Mouse (Mus musculus) midbrain, embryonic 11.5 days (tissue): ENCODE data around the gene Bcdin3d. TPM values are rescaled to one million over a fixed set of nuclear protein-coding genes. Genes with fewer than 3 reads are reported as not detected.

Source experiments
- ATAC-seq: fragments of 200-750 bp; cut with Nextera tagmentation; 2 replicates; pipeline ENCODE4 v1.8.0; 2017; ENCODE audit warnings: moderate TSS enrichment, moderate library complexity; ENCODE audit not compliant: low FRiP score
- DNase-seq: peaks from one replicate; pipeline ENCODE4 v3.0.0; 2015; ENCODE audit warnings: low spot score; ENCODE audit errors: missing footprints
- H3K27ac ChIP-seq: fragments of 300-500 bp; sonication (generic); 2 replicates; pipeline ENCODE4 v1.5.1; 2014; ENCODE audit warnings: low read depth, low read length
- H3K27me3 ChIP-seq: fragments of 300-500 bp; sonication (generic); 2 replicates; pipeline ENCODE4 v1.6.1; 2014; ENCODE audit warnings: mild to moderate bottlenecking, low read length, moderate library complexity, mixed read lengths; ENCODE audit not compliant: control insufficient read depth, insufficient read depth
- H3K36me3 ChIP-seq: fragments of 300-500 bp; sonication (generic); 2 replicates; pipeline ENCODE4 v1.6.1; 2014; ENCODE audit warnings: mild to moderate bottlenecking, low read length, moderate library complexity, mixed read lengths; ENCODE audit not compliant: control insufficient read depth, insufficient read depth
- H3K4me1 ChIP-seq: fragments of 300-500 bp; sonication (generic); 2 replicates; pipeline ENCODE4 v1.6.1; 2014; ENCODE audit warnings: low read length; ENCODE audit not compliant: control insufficient read depth, insufficient read depth
- H3K4me2 ChIP-seq: fragments of 300-500 bp; sonication (generic); 2 replicates; pipeline ENCODE4 v1.6.1; 2014; ENCODE audit warnings: mild to moderate bottlenecking, moderate library complexity
- H3K4me3 ChIP-seq: fragments of 300-500 bp; sonication (generic); 2 replicates; pipeline ENCODE4 v1.5.1; 2014; ENCODE audit warnings: low read depth, low read length
- H3K9ac ChIP-seq: fragments of 300-500 bp; sonication (generic); 2 replicates; pipeline ENCODE4 v1.6.1; 2014; ENCODE audit warnings: low read length
- H3K9me3 ChIP-seq: fragments of 300-500 bp; sonication (generic); 2 replicates; pipeline ENCODE4 v1.6.1; 2016; ENCODE audit warnings: low read length; ENCODE audit not compliant: control insufficient read depth
- WGBS: fragments of 180-500 bp; shearing (Covaris S2); extraction: QIAGEN DNeasy Blood & Tissue Kit; methylation state at CpG from one replicate; pipeline ENCODE4 v1.1.7; 2014; 5-methylcytosine and 5-hydroxymethylcytosine counted together
- polyA plus RNA-seq: library from polyadenylated mRNA; unstranded; fragments of >200 nt; fragmentation: Nextera tagmentation; extraction: Ambion mirVana; gene quantifications from 2 replicates; pipeline ENCODE4 v1.2.1, GENCODE M21; 2014

Bcdin3d gene
- polyA plus RNA-seq, 1 experiment from 2014 or later = 19.7 TPM

GRCm38 (mm10) chr15:99421676-99422075, 52.9 kb downstream of the Bcdin3d start:
- Histone ChIP-seq H3K9me3 (no peaks in the 10 kb centered on the region), H3K9ac (no peak overlapping the region), H3K27ac (peak overlapping the region; percentile 12; the same call in 1 of the 2 replicates), H3K36me3 (peaks cover 8% of the 10 kb centered on the region; the same call in 1 of the 2 replicates), H3K4me3 (no peak overlapping the region), H3K4me2 (no peak overlapping the region), H3K27me3 (no peaks in the 10 kb centered on the region), H3K4me1 (peaks cover 10% of the 10 kb centered on the region)
- peak; percentile 82 for DNase-seq
- WGBS = 90% methylated on average over 8 of the region's 8 CpGs
- ATAC-seq = no peak

DNA sequence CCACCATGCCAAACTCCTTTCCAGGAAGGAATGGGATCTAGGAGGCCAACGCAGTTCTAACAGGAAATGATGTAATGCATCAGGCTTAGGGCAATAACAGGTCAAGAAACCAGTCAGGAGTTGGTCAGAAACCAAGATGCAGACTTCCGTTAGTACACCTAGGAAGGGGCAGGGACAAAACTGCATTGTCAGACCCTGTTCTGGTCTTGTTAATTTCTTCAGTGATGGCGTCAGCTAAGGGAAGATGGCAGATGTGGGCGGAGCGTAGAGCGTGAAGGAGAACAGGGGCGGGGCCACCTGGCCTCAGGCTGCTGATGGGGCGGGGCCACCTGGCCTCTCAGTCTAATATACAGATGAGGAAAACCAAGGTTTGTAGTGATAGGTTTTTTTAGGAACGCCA, 53.4 kb downstream of the Bcdin3d start:
- H3K9ac ChIP-seq = no peak overlapping the region
- peak; percentile 17; the same call in 1 of the 2 replicates for ATAC-seq
- H3K36me3 ChIP-seq = peaks cover 6% of the 10 kb centered on the region; the same call in 1 of the 2 replicates
- H3K27me3 ChIP-seq = no peaks in the 10 kb centered on the region
- no peak overlapping the region for H3K4me3 ChIP-seq
- H3K4me1 ChIP-seq = peaks cover 10% of the 10 kb centered on the region
- WGBS = 82% methylated on average over 9 of the region's 9 CpGs
- peak; percentile 90 for DNase-seq
- H3K27ac ChIP-seq = peak overlapping the region; percentile 87
- no peaks in the 10 kb centered on the region for H3K9me3 ChIP-seq
- no peak overlapping the region; the same call in 1 of the 2 replicates for H3K4me2 ChIP-seq

DNA sequence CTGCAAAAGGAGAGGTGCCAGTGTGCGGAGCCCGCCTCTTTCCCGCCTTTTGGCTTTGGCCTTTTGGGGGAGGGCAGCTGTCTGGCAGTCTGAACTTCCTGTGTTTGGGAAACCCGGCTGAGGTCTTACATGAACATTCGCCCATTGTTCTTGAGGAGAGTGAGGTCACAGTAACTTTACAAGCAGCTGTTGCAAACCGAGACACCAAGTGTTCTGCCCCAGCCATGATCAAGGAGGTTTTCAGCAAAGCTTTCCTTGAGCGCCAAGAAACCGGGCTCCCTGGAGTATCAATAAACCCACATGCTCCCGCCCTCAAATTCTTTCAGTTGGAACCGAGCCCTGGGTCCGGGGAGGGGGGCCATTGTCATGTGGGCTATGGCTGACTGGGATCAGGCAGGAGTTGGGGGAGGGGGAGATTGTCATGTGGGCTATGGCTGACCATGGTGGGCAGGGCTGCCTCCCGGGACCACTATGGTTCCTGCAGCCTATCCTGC, 54.0 kb downstream of the Bcdin3d start:
- Histone ChIP-seq H3K4me2 (peak overlapping the region; percentile 32), H3K27ac (peak overlapping the region; percentile 87), H3K36me3 (peaks cover 6% of the 10 kb centered on the region; the same call in 1 of the 2 replicates), H3K9me3 (no peaks in the 10 kb centered on the region), H3K9ac (peak overlapping the region; percentile 52; the same call in 1 of the 2 replicates), H3K4me3 (no peak overlapping the region), H3K27me3 (no peaks in the 10 kb centered on the region), H3K4me1 (peaks cover 10% of the 10 kb centered on the region)
- ATAC-seq (peak; percentile 84), DNase-seq (peak; percentile 96)
- WGBS = 9% methylated on average over 12 of the region's 12 CpGs

DNA sequence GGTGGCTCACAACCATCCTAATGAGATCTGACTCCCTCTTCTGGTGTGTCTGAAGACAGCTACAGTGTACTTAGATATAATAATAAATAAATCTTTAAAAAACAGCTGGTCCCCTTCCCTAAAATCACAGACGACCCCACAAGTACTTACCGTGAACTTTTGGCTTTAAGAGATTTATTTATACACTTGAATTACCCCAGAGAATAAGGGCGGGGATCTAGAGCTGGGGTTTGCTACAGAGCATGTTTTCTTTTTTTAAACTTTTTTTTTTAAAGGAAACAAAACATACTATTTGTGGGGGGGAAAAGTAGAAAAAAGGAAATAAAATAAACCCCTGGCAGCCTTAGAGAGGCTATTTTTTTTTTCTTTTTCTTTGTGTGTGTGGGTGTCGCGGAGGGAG, 54.4 kb downstream of the Bcdin3d start:
- Histone ChIP-seq H3K4me3 (no peak overlapping the region), H3K4me2 (peak overlapping the region; percentile 32; the same call in 1 of the 2 replicates), H3K36me3 (peaks cover 6% of the 10 kb centered on the region; the same call in 1 of the 2 replicates), H3K27me3 (no peaks in the 10 kb centered on the region), H3K27ac (peak overlapping the region; percentile 87), H3K4me1 (peaks cover 10% of the 10 kb centered on the region), H3K9ac (peak overlapping the region; percentile 52; the same call in 1 of the 2 replicates), H3K9me3 (no peaks in the 10 kb centered on the region)
- ATAC-seq (no peak), DNase-seq (no peak)
- WGBS = 26% methylated on average over 5 of the region's 5 CpGs

Other genes starting within 250 kb of the Bcdin3d start
- gene Kcnh3, start 249.9 kb downstream of the Bcdin3d start, polyA plus RNA-seq = 0.04 and 0.07 TPM in 2 replicates
- gene Mcrs1, start 222.8 kb downstream of the Bcdin3d start, polyA plus RNA-seq = 189 and 193 TPM in 2 replicates
- gene Prpf40b, start 179.6 kb downstream of the Bcdin3d start, polyA plus RNA-seq = 41.5 and 41.6 TPM in 2 replicates
- 0.19 TPM in 1 of 2 replicates, not detected in the other for gene Fam186b, start 178.8 kb downstream of the Bcdin3d start, polyA plus RNA-seq
- gene Fmnl3, start 104.2 kb downstream of the Bcdin3d start, polyA plus RNA-seq = 8.6 and 8.9 TPM in 2 replicates
- gene Tmbim6, start 81.8 kb downstream of the Bcdin3d start, polyA plus RNA-seq = 228 and 248 TPM in 2 replicates
- 8.0 and 9.4 TPM in 2 replicates for gene Nckap5l, start 17.0 kb downstream of the Bcdin3d start, polyA plus RNA-seq
- 0.81 and 1.1 TPM in 2 replicates for gene Faim2, start 53.4 kb upstream of the Bcdin3d start, polyA plus RNA-seq
- not detected in 2 replicates for gene Aqp2, start 104.3 kb upstream of the Bcdin3d start, polyA plus RNA-seq
- 0.37 and 0.38 TPM in 2 replicates for gene Aqp5, start 116.1 kb upstream of the Bcdin3d start, polyA plus RNA-seq
- gene Aqp6, start 126.7 kb upstream of the Bcdin3d start, polyA plus RNA-seq = 0.11 and 0.22 TPM in 2 replicates
- 214 and 230 TPM in 2 replicates for gene Racgap1, start 176.9 kb upstream of the Bcdin3d start, polyA plus RNA-seq
- gene Asic1, start 195.6 kb upstream of the Bcdin3d start, polyA plus RNA-seq = 10.5 and 11.4 TPM in 2 replicates
- 111 and 113 TPM in 2 replicates for gene Smarcd1, start 227.4 kb upstream of the Bcdin3d start, polyA plus RNA-seq
- gene Gm17349, start 230.8 kb upstream of the Bcdin3d start, polyA plus RNA-seq = not detected in 2 replicates
- gene Gpd1, start 242.8 kb upstream of the Bcdin3d start, polyA plus RNA-seq = 0.14 and 0.18 TPM in 2 replicates